Mouse (Mus musculus) neutrophil, adult 83 days (primary cell): ENCODE measurements around the gene Tnfsf15. TPM values are rescaled to one million over a fixed set of nuclear protein-coding genes. Genes with fewer than 3 reads are reported as not detected.

ENCODE experiments used
- total RNA-seq, 2 experiments: library from RNA; stranded (reverse); gene quantifications; one replicate each; pipeline ENCODE4 v1.2.4; 2023

Gene Tnfsf15
- total RNA-seq: under 1 TPM in 1 of 2 experiments, not detected in 1; 0.09 TPM

GRCm38 (mm10) chr4:63744693-63745171 lies at the start of gene Tnfsf15:
TSS of gene Tnfsf15 (minus strand) at chr4:63745113.

Other genes starting within 250 kb of the Tnfsf15 start
- gene Whrn, start 249.1 kb downstream of the Tnfsf15 start, total RNA-seq: 1 to 10 TPM; 1.4 to 1.5 TPM
- 100 to 1,000 TPM; 118 to 134 TPM for gene Atp6v1g1, start 200.3 kb downstream of the Tnfsf15 start, total RNA-seq
- 10 to 100 TPM; 24.7 to 25.8 TPM for gene Tmem268, start 186.3 kb downstream of the Tnfsf15 start, total RNA-seq
- gene Gm11213, start 139.9 kb downstream of the Tnfsf15 start, total RNA-seq: not detected
- gene Tex48, start 122.7 kb downstream of the Tnfsf15 start, total RNA-seq: not detected
- gene Gm11214, start 81.7 kb downstream of the Tnfsf15 start, total RNA-seq: not detected
- gene Tnfsf8, start 116.2 kb upstream of the Tnfsf15 start, total RNA-seq: under 1 TPM; 0.09 to 0.13 TPM